Mouse (Mus musculus): Measurements from ENCODE around the gene Sytl3. TPM values are rescaled to one million over a fixed set of nuclear protein-coding genes. Genes with fewer than 3 reads are reported as not detected.

Gene Sytl3
- polyA plus RNA-seq, 1 experiment from 2014 or later = 0.79 TPM

DNA sequence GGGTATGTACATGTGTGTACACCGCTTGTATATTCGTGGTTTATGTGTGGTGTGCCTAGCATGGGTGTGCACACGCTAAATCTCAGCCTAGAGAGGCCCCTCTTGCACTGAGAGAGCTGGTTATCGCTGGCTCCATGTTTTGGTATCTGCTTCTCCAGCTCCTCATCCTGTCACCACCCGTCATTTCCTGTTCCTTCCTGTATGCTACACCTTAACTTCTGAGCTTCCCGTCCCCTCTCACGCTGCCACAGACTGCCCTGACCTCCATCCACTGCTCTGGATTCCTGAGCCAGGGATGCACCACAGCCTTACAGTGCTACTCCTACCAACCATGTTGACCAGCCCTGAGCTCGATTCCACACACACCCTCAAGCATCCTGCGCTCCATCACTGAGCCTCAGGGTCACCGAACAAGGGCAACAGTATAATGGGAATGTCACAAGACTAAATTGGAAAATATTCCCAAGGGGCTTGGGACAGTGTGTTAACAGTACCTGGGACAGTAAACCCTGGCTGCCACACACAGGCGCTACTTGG lies 84.2 kb downstream of the Sytl3 start:
- H3K36me3 ChIP-seq (ENCODE audit: control insufficient read depth, insufficient read depth, low read length) = no peaks in the 10 kb centered on the region
- H3K27ac ChIP-seq (ENCODE audit: low read depth, low read length) = no peak overlapping the region
- no peak overlapping the region for H3K4me2 ChIP-seq (ENCODE audit: low read depth, low read length)
- no peaks in the 10 kb centered on the region for H3K27me3 ChIP-seq (ENCODE audit: control insufficient read depth, insufficient read depth, low read length)
- H3K9ac ChIP-seq (replicated peaks; ENCODE audit: low read depth, low read length) = no peak overlapping the region
- no peaks in the 10 kb centered on the region for H3K9me3 ChIP-seq (ENCODE audit: control insufficient read depth, low read length)
- ATAC-seq (ENCODE audit: low read depth) = no peak
- peaks cover 13% of the 10 kb centered on the region; the same call in 1 of the 2 replicates for H3K4me1 ChIP-seq (ENCODE audit: control insufficient read depth, insufficient read depth, low read length)
- 89% methylated on average over 11 of the region's 11 CpGs for WGBS
- no peak overlapping the region for H3K4me3 ChIP-seq (ENCODE audit: low read depth, low read length)

DNA sequence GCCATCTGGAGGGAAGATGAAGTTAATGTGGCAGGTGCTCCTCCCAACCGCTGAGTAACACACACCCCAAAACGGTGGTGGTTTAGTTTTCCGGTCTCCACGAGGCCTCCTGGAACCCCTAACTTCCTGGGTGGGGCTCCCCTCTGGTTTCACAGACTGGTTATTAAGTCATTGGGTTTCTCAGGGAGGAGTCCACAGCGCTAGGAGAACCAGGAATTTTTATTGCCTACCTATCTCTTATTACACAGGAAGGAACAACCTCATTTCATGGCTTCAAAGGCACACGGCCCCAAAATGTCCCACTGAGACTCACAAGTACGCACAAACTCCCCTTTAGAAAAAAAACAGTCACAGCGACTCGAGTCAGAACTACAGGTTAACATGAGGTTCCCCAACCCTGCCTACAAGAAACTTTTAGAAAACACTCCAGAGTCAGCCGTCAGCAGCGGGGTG lies 84.9 kb downstream of the Sytl3 start:
- H3K27ac ChIP-seq (ENCODE audit: low read depth, low read length) = no peak overlapping the region
- no peaks in the 10 kb centered on the region for H3K9me3 ChIP-seq (ENCODE audit: control insufficient read depth, low read length)
- no peaks in the 10 kb centered on the region for H3K36me3 ChIP-seq (ENCODE audit: control insufficient read depth, insufficient read depth, low read length)
- WGBS = 49% methylated on average over 11 of the region's 11 CpGs
- peaks cover 13% of the 10 kb centered on the region; the same call in 1 of the 2 replicates for H3K4me1 ChIP-seq (ENCODE audit: control insufficient read depth, insufficient read depth, low read length)
- H3K4me2 ChIP-seq (ENCODE audit: low read depth, low read length) = no peak overlapping the region
- no peak for ATAC-seq (ENCODE audit: low read depth)
- H3K4me3 ChIP-seq (ENCODE audit: low read depth, low read length) = no peak overlapping the region
- H3K27me3 ChIP-seq (ENCODE audit: control insufficient read depth, insufficient read depth, low read length) = no peaks in the 10 kb centered on the region
- no peak overlapping the region for H3K9ac ChIP-seq (replicated peaks; ENCODE audit: low read depth, low read length)

DNA sequence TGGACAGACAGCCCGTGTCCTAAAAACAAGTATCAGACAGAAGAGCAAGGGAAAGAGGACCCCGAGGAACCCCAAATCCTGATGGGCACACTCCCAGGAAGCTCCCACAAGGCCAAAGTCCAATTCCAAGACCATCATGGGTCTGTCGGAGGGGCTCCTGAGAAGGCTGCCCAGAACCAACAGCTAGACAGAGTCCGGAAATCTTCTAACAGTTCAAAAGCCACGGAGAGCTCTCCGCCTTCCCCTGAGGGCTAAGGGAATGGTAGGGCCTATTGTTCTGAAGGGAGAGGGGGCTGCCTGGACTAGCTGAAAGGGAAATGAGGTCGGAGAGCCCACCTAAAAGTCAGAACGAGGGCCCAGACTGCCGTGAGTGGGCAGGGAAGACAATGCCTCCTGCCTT lies 85.5 kb downstream of the Sytl3 start:
- Histone ChIP-seq H3K4me1 (ENCODE audit: control insufficient read depth, insufficient read depth, low read length) (peaks cover 13% of the 10 kb centered on the region; the same call in 1 of the 2 replicates), H3K9ac (replicated peaks; ENCODE audit: low read depth, low read length) (peak overlapping the region; percentile 11; the same call in 1 of the 2 replicates), H3K4me2 (ENCODE audit: low read depth, low read length) (no peak overlapping the region), H3K9me3 (ENCODE audit: control insufficient read depth, low read length) (no peaks in the 10 kb centered on the region), H3K27me3 (ENCODE audit: control insufficient read depth, insufficient read depth, low read length) (no peaks in the 10 kb centered on the region), H3K4me3 (ENCODE audit: low read depth, low read length) (no peak overlapping the region), H3K27ac (ENCODE audit: low read depth, low read length) (no peak overlapping the region), H3K36me3 (ENCODE audit: control insufficient read depth, insufficient read depth, low read length) (no peaks in the 10 kb centered on the region)
- ATAC-seq (ENCODE audit: low read depth) = no peak
- 44% methylated on average over 9 of the region's 9 CpGs for WGBS

GRCm38 (mm10) chr17:6744871-6745270 lies 86.0 kb downstream of the Sytl3 start:
- peaks cover 13% of the 10 kb centered on the region; the same call in 1 of the 2 replicates for H3K4me1 ChIP-seq (ENCODE audit: control insufficient read depth, insufficient read depth, low read length)
- no peaks in the 10 kb centered on the region for H3K9me3 ChIP-seq (ENCODE audit: control insufficient read depth, low read length)
- no peaks in the 10 kb centered on the region for H3K27me3 ChIP-seq (ENCODE audit: control insufficient read depth, insufficient read depth, low read length)
- no peaks in the 10 kb centered on the region for H3K36me3 ChIP-seq (ENCODE audit: control insufficient read depth, insufficient read depth, low read length)
- H3K9ac ChIP-seq (replicated peaks; ENCODE audit: low read depth, low read length) = no peak overlapping the region
- WGBS = 92% methylated on average over 14 of the region's 14 CpGs
- H3K4me2 ChIP-seq (ENCODE audit: low read depth, low read length) = no peak overlapping the region
- H3K4me3 ChIP-seq (ENCODE audit: low read depth, low read length) = no peak overlapping the region
- ATAC-seq (ENCODE audit: low read depth) = no peak
- H3K27ac ChIP-seq (ENCODE audit: low read depth, low read length) = peak overlapping the region; percentile 69; the same call in 1 of the 2 replicates

- Histone ChIP-seq H3K9ac (replicated peaks; ENCODE audit: low read depth, low read length) (no peak overlapping the region), H3K27ac (ENCODE audit: low read depth, low read length) (peak overlapping the region; percentile 69), H3K36me3 (ENCODE audit: control insufficient read depth, insufficient read depth, low read length) (no peaks in the 10 kb centered on the region), H3K27me3 (ENCODE audit: control insufficient read depth, insufficient read depth, low read length) (no peaks in the 10 kb centered on the region), H3K4me2 (ENCODE audit: low read depth, low read length) (peak overlapping the region; percentile 18; the same call in 1 of the 2 replicates), H3K9me3 (ENCODE audit: control insufficient read depth, low read length) (no peaks in the 10 kb centered on the region), H3K4me1 (ENCODE audit: control insufficient read depth, insufficient read depth, low read length) (peaks cover 13% of the 10 kb centered on the region; the same call in 1 of the 2 replicates), H3K4me3 (ENCODE audit: low read depth, low read length) (no peak overlapping the region)
- no peak for ATAC-seq (ENCODE audit: low read depth)
- WGBS = 55% methylated on average over 5 of the region's 5 CpGs
These were observed 86.6 kb downstream of the Sytl3 start for GRCm38 (mm10) chr17:6745503-6745902.

DNA sequence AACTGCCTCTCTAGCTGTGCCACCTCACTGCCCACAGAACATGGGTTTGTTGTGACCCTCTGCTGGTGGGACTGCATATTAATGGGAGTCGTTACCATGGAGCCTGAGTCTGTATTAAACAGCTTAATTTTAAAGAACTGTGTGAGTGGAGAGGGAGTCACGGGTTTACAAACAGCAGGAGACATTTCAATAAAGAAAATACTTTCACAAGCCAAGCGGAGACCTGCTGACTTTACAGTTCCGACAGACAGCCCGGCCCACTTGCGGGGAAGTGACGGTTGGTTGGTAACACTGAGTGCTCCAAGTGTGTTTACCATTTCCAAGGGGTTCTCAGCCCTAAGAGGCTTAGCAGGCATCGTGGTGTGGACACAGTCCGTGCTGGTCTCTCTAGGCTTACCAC lies 87.1 kb downstream of the Sytl3 start:
- Histone ChIP-seq H3K4me3 (ENCODE audit: low read depth, low read length) (no peak overlapping the region), H3K27me3 (ENCODE audit: control insufficient read depth, insufficient read depth, low read length) (no peaks in the 10 kb centered on the region), H3K4me1 (ENCODE audit: control insufficient read depth, insufficient read depth, low read length) (peaks cover 13% of the 10 kb centered on the region; the same call in 1 of the 2 replicates), H3K27ac (ENCODE audit: low read depth, low read length) (peak overlapping the region; percentile 69), H3K36me3 (ENCODE audit: control insufficient read depth, insufficient read depth, low read length) (no peaks in the 10 kb centered on the region), H3K9me3 (ENCODE audit: control insufficient read depth, low read length) (no peaks in the 10 kb centered on the region), H3K9ac (replicated peaks; ENCODE audit: low read depth, low read length) (no peak overlapping the region), H3K4me2 (ENCODE audit: low read depth, low read length) (peak overlapping the region; percentile 18; the same call in 1 of the 2 replicates)
- 32% methylated on average over 9 of the region's 9 CpGs for WGBS
- peak; percentile 80 for ATAC-seq (ENCODE audit: low read depth)

- peaks cover 13% of the 10 kb centered on the region; the same call in 1 of the 2 replicates for H3K4me1 ChIP-seq (ENCODE audit: control insufficient read depth, insufficient read depth, low read length)
- no peak overlapping the region for H3K27ac ChIP-seq (ENCODE audit: low read depth, low read length)
- WGBS = 66% methylated on average over 9 of the region's 9 CpGs
- no peak overlapping the region for H3K4me3 ChIP-seq (ENCODE audit: low read depth, low read length)
- H3K9me3 ChIP-seq (ENCODE audit: control insufficient read depth, low read length) = no peaks in the 10 kb centered on the region
- H3K9ac ChIP-seq (replicated peaks; ENCODE audit: low read depth, low read length) = no peak overlapping the region
- no peaks in the 10 kb centered on the region for H3K27me3 ChIP-seq (ENCODE audit: control insufficient read depth, insufficient read depth, low read length)
- no peak overlapping the region for H3K4me2 ChIP-seq (ENCODE audit: low read depth, low read length)
- no peaks in the 10 kb centered on the region for H3K36me3 ChIP-seq (ENCODE audit: control insufficient read depth, insufficient read depth, low read length)
- no peak for ATAC-seq (ENCODE audit: low read depth)
These were observed 87.7 kb downstream of the Sytl3 start for GRCm38 (mm10) chr17:6746452-6747231.

GRCm38 (mm10) chr17:6747478-6747877 lies 88.6 kb downstream of the Sytl3 start:
- H3K9ac ChIP-seq (replicated peaks; ENCODE audit: low read depth, low read length) = no peak overlapping the region
- H3K27me3 ChIP-seq (ENCODE audit: control insufficient read depth, insufficient read depth, low read length) = no peaks in the 10 kb centered on the region
- no peak overlapping the region for H3K4me2 ChIP-seq (ENCODE audit: low read depth, low read length)
- ATAC-seq (ENCODE audit: low read depth) = no peak
- no peak overlapping the region for H3K4me3 ChIP-seq (ENCODE audit: low read depth, low read length)
- no peaks in the 10 kb centered on the region for H3K36me3 ChIP-seq (ENCODE audit: control insufficient read depth, insufficient read depth, low read length)
- peaks cover 13% of the 10 kb centered on the region; the same call in 1 of the 2 replicates for H3K4me1 ChIP-seq (ENCODE audit: control insufficient read depth, insufficient read depth, low read length)
- 28% methylated on average over 7 of the region's 7 CpGs for WGBS
- H3K27ac ChIP-seq (ENCODE audit: low read depth, low read length) = no peak overlapping the region
- H3K9me3 ChIP-seq (ENCODE audit: control insufficient read depth, low read length) = no peaks in the 10 kb centered on the region

All from neural tube, embryonic 14.5 days (tissue).